Mouse (Mus musculus): ENCODE measurements around the gene Cpne2. TPM values are rescaled to one million over a fixed set of nuclear protein-coding genes. Genes with fewer than 3 reads are reported as not detected.
A peak's percentile ranks its signal among the peaks of the same experiment; 100 is the strongest.

Cpne2 gene
- polyA plus RNA-seq, 1 experiment from 2014 or later = 10.1 TPM

GRCm38 (mm10) chr8:94566033-94566432 lies 33.2 kb downstream of the Cpne2 start:
- peaks cover 15% of the 10 kb centered on the region for H3K4me1 ChIP-seq (replicated peaks; ENCODE audit: control insufficient read depth, insufficient read depth, low read length)
- H3K36me3 ChIP-seq (ENCODE audit: control insufficient read depth, insufficient read depth, low read length) = no peaks in the 10 kb centered on the region
- no peaks in the 10 kb centered on the region for H3K9me3 ChIP-seq (ENCODE audit: control insufficient read depth, low read length)
- 85% methylated on average over 6 of the region's 6 CpGs for WGBS
- ATAC-seq (ENCODE audit: low FRiP score) (no peak), DNase-seq (ENCODE audit: low spot score) (no peak)
- no peak overlapping the region for H3K27ac ChIP-seq (ENCODE audit: low read depth, low read length)
- no peak overlapping the region for H3K9ac ChIP-seq (ENCODE audit: low read depth, low read length)
- H3K4me2 ChIP-seq (replicated peaks; ENCODE audit: low read depth, low read length) = no peak overlapping the region
- H3K4me3 ChIP-seq (ENCODE audit: low read depth, low read length) = no peak overlapping the region
- H3K27me3 ChIP-seq (ENCODE audit: control insufficient read depth, insufficient read depth, low read length) = no peaks in the 10 kb centered on the region

GRCm38 (mm10) chr8:94566446-94567158 lies 33.8 kb downstream of the Cpne2 start:
- Histone ChIP-seq H3K9me3 (ENCODE audit: control insufficient read depth, low read length) (no peaks in the 10 kb centered on the region), H3K4me1 (replicated peaks; ENCODE audit: control insufficient read depth, insufficient read depth, low read length) (peaks cover 10% of the 10 kb centered on the region), H3K9ac (ENCODE audit: low read depth, low read length) (no peak overlapping the region), H3K27ac (ENCODE audit: low read depth, low read length) (peak overlapping the region; percentile 17; the same call in 1 of the 2 replicates), H3K4me2 (replicated peaks; ENCODE audit: low read depth, low read length) (no peak overlapping the region), H3K27me3 (ENCODE audit: control insufficient read depth, insufficient read depth, low read length) (no peaks in the 10 kb centered on the region), H3K4me3 (ENCODE audit: low read depth, low read length) (no peak overlapping the region), H3K36me3 (ENCODE audit: control insufficient read depth, insufficient read depth, low read length) (no peaks in the 10 kb centered on the region)
- DNase-seq (ENCODE audit: low spot score) = no peak
- ATAC-seq (ENCODE audit: low FRiP score) = peak; percentile 36
- WGBS = 56% methylated on average over 15 of the region's 15 CpGs

GRCm38 (mm10) chr8:94567159-94567849 lies 34.5 kb downstream of the Cpne2 start:
- peak; percentile 86 for ATAC-seq (ENCODE audit: low FRiP score)
- no peak overlapping the region for H3K4me3 ChIP-seq (ENCODE audit: low read depth, low read length)
- H3K9me3 ChIP-seq (ENCODE audit: control insufficient read depth, low read length) = no peaks in the 10 kb centered on the region
- H3K4me1 ChIP-seq (replicated peaks; ENCODE audit: control insufficient read depth, insufficient read depth, low read length) = peaks cover 10% of the 10 kb centered on the region
- peak; percentile 62 for DNase-seq (ENCODE audit: low spot score)
- H3K27ac ChIP-seq (ENCODE audit: low read depth, low read length) = 0 out of 2 replicates have a peak overlapping the region, but pooled peaks have one; percentile 17
- no peak overlapping the region for H3K4me2 ChIP-seq (replicated peaks; ENCODE audit: low read depth, low read length)
- 56% methylated on average over 8 of the region's 8 CpGs for WGBS
- 0 out of 2 replicates have a peak overlapping the region, but pooled peaks have one; percentile 4 for H3K9ac ChIP-seq (ENCODE audit: low read depth, low read length)
- H3K36me3 ChIP-seq (ENCODE audit: control insufficient read depth, insufficient read depth, low read length) = no peaks in the 10 kb centered on the region
- no peaks in the 10 kb centered on the region for H3K27me3 ChIP-seq (ENCODE audit: control insufficient read depth, insufficient read depth, low read length)

GRCm38 (mm10) chr8:94568098-94568497 lies 35.3 kb downstream of the Cpne2 start:
- no peaks in the 10 kb centered on the region for H3K36me3 ChIP-seq (ENCODE audit: control insufficient read depth, insufficient read depth, low read length)
- ATAC-seq (ENCODE audit: low FRiP score) (no peak), DNase-seq (ENCODE audit: low spot score) (no peak)
- H3K27me3 ChIP-seq (ENCODE audit: control insufficient read depth, insufficient read depth, low read length) = no peaks in the 10 kb centered on the region
- H3K9ac ChIP-seq (ENCODE audit: low read depth, low read length) = no peak overlapping the region
- WGBS = 92% methylated on average over 8 of the region's 8 CpGs
- H3K27ac ChIP-seq (ENCODE audit: low read depth, low read length) = no peak overlapping the region
- no peak overlapping the region for H3K4me2 ChIP-seq (replicated peaks; ENCODE audit: low read depth, low read length)
- peaks cover 10% of the 10 kb centered on the region for H3K4me1 ChIP-seq (replicated peaks; ENCODE audit: control insufficient read depth, insufficient read depth, low read length)
- H3K4me3 ChIP-seq (ENCODE audit: low read depth, low read length) = no peak overlapping the region
- no peaks in the 10 kb centered on the region for H3K9me3 ChIP-seq (ENCODE audit: control insufficient read depth, low read length)

GRCm38 (mm10) chr8:94569419-94569818 lies 36.6 kb downstream of the Cpne2 start:
- DNase-seq (ENCODE audit: low spot score) (no peak), ATAC-seq (ENCODE audit: low FRiP score) (no peak)
- H3K27me3 ChIP-seq (ENCODE audit: control insufficient read depth, insufficient read depth, low read length) = no peaks in the 10 kb centered on the region
- 77% methylated on average over 1 of the region's 1 CpGs for WGBS
- no peak overlapping the region for H3K9ac ChIP-seq (ENCODE audit: low read depth, low read length)
- H3K9me3 ChIP-seq (ENCODE audit: control insufficient read depth, low read length) = no peaks in the 10 kb centered on the region
- no peak overlapping the region for H3K4me2 ChIP-seq (replicated peaks; ENCODE audit: low read depth, low read length)
- no peaks in the 10 kb centered on the region for H3K36me3 ChIP-seq (ENCODE audit: control insufficient read depth, insufficient read depth, low read length)
- H3K4me1 ChIP-seq (replicated peaks; ENCODE audit: control insufficient read depth, insufficient read depth, low read length) = peaks cover 10% of the 10 kb centered on the region
- H3K4me3 ChIP-seq (ENCODE audit: low read depth, low read length) = no peak overlapping the region
- H3K27ac ChIP-seq (ENCODE audit: low read depth, low read length) = no peak overlapping the region

- Histone ChIP-seq H3K9me3 (ENCODE audit: control insufficient read depth, low read length) (no peaks in the 10 kb centered on the region), H3K27ac (ENCODE audit: low read depth, low read length) (no peak overlapping the region), H3K9ac (ENCODE audit: low read depth, low read length) (no peak overlapping the region), H3K4me1 (replicated peaks; ENCODE audit: control insufficient read depth, insufficient read depth, low read length) (peaks cover 3% of the 10 kb centered on the region), H3K4me2 (replicated peaks; ENCODE audit: low read depth, low read length) (no peak overlapping the region), H3K36me3 (ENCODE audit: control insufficient read depth, insufficient read depth, low read length) (peaks cover 6% of the 10 kb centered on the region; the same call in 1 of the 2 replicates), H3K4me3 (ENCODE audit: low read depth, low read length) (no peak overlapping the region), H3K27me3 (ENCODE audit: control insufficient read depth, insufficient read depth, low read length) (no peaks in the 10 kb centered on the region)
- 77% methylated on average over 2 of the region's 2 CpGs for WGBS
- no peak for ATAC-seq (ENCODE audit: low FRiP score)
- DNase-seq (ENCODE audit: low spot score) = no peak
Observed at GRCm38 (mm10) chr8:94571896-94572295, 39.1 kb downstream of the Cpne2 start.

- H3K9ac ChIP-seq (ENCODE audit: low read depth, low read length) = no peak overlapping the region
- no peak overlapping the region for H3K4me2 ChIP-seq (replicated peaks; ENCODE audit: low read depth, low read length)
- 90% methylated on average over 16 of the region's 16 CpGs for WGBS
- DNase-seq (ENCODE audit: low spot score) = no peak
- no peaks in the 10 kb centered on the region for H3K27me3 ChIP-seq (ENCODE audit: control insufficient read depth, insufficient read depth, low read length)
- ATAC-seq (ENCODE audit: low FRiP score) = no peak
- no peak overlapping the region for H3K4me3 ChIP-seq (ENCODE audit: low read depth, low read length)
- H3K36me3 ChIP-seq (ENCODE audit: control insufficient read depth, insufficient read depth, low read length) = peaks cover 6% of the 10 kb centered on the region; the same call in 1 of the 2 replicates
- H3K27ac ChIP-seq (ENCODE audit: low read depth, low read length) = no peak overlapping the region
- no peaks in the 10 kb centered on the region for H3K4me1 ChIP-seq (replicated peaks; ENCODE audit: control insufficient read depth, insufficient read depth, low read length)
- no peaks in the 10 kb centered on the region for H3K9me3 ChIP-seq (ENCODE audit: control insufficient read depth, low read length)
Observed at GRCm38 (mm10) chr8:94574159-94574907, 41.5 kb downstream of the Cpne2 start.

GRCm38 (mm10) chr8:94575148-94575547 lies 42.4 kb downstream of the Cpne2 start:
- Histone ChIP-seq H3K9ac (ENCODE audit: low read depth, low read length) (no peak overlapping the region), H3K9me3 (ENCODE audit: control insufficient read depth, low read length) (no peaks in the 10 kb centered on the region), H3K36me3 (ENCODE audit: control insufficient read depth, insufficient read depth, low read length) (peaks cover 6% of the 10 kb centered on the region; the same call in 1 of the 2 replicates), H3K4me2 (replicated peaks; ENCODE audit: low read depth, low read length) (no peak overlapping the region), H3K27me3 (ENCODE audit: control insufficient read depth, insufficient read depth, low read length) (no peaks in the 10 kb centered on the region), H3K4me1 (replicated peaks; ENCODE audit: control insufficient read depth, insufficient read depth, low read length) (no peaks in the 10 kb centered on the region), H3K27ac (ENCODE audit: low read depth, low read length) (no peak overlapping the region), H3K4me3 (ENCODE audit: low read depth, low read length) (no peak overlapping the region)
- 92% methylated on average over 4 of the region's 4 CpGs for WGBS
- no peak for ATAC-seq (ENCODE audit: low FRiP score)
- no peak for DNase-seq (ENCODE audit: low spot score)
